Mouse (Mus musculus) hindlimb bud, embryonic 11.5 days (tissue): ENCODE measurements at regions not wholly inside any gene's neighbourhood (a gene's known extent, or its start where the extent isn't known, plus 50 kb on each side); places are given as distances from the start of the nearest gene placed in this dataset.

Source experiments
- DNase-seq: peaks from one replicate; pipeline ENCODE4 v3.0.0-alpha.2; 2012; ENCODE audit warnings: low read depth, low spot score; ENCODE audit errors: extremely low spot score

DNA sequence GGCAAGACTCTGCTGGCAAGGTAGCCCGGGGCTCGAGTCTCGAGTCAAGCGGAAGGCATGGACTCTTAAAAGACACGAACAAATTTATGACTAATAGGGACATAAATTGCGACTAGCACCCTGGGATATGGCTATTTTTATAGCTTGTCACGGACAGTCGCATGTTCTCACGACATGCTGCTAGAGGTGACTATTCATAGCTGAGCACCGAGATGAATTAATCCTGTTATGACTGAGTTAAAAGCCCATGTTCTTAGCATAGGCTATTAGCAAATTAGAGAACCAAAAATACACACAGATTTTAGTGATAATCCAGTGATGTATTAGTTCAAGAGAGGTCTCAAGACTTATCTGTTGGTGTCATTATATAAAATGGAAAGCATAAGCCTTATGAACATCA, 539.2 kb downstream of the Gm19410 start:
- no peak for DNase-seq

- DNase-seq = no peak
Measured at GRCm38 (mm10) chr8:36306336-36306735, 540.7 kb downstream of the Gm19410 start.

DNA sequence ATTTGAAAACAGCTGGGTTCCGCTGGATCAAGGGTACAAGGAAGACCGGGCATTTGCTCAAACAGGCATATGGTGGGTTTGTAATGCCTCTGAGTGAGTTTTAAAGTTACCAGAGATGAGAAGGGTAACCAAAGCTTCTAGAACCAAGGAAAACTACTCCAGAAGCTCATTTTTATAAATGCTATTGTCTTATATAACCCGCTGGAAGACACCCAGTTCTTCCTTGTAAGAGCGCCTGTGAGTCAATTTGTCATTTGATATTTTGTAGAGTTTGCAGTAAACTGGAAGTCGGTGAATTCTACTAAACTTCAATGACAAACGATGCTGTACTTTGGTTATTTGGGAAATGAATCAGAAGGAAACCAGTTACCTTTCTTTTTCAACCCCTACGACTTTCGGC, 541.9 kb downstream of the Gm19410 start:
- DNase-seq = no peak

- no peak for DNase-seq
Measured at GRCm38 (mm10) chr8:36308056-36308455, 542.5 kb downstream of the Gm19410 start.

DNA sequence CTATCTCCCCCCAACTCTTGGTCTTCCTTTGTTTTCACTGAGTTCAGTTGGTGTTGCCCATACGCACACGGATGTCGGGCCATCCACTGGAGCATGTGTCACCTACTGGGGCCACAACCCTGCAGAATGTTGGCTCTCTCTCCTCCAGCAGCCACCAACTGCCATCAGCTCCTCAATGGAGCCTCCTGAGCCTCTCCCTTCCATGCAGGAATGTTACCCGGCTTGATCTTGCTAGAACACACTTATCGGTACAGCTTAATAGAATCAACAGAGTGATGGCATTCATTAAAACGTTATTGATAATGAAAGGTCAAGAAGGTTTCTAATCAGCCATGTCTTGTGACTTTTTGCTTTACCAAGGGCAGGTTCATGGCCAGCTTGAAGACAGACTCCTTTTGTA, 543.7 kb downstream of the Gm19410 start:
- DNase-seq = no peak

GRCm38 (mm10) chr8:36309952-36310351, 544.4 kb downstream of the Gm19410 start:
- no peak for DNase-seq

- no peak for DNase-seq
Measured at GRCm38 (mm10) chr8:36311734-36312133, 546.1 kb downstream of the Gm19410 start.

- DNase-seq = no peak
Measured at GRCm38 (mm10) chr8:36312963-36313362, 547.4 kb downstream of the Gm19410 start.

DNA sequence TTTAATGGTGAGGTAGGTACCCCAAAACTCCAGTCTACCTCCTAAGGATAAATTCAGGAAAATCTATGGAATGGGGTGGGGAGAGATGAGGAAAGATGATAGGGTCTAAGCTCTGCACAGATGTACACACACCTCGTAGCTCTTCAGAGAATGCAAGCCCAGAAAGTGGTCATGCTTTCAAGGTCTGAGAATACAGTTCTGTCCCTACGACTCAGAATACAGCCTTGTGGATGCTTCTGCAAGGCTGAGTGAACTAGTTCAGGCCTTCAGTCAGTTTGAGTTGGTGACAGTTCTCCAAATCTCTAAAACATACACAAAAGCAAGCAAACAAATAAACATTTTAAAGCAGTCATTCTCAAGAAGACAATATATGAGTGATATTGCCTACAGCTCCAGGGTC, 552.8 kb downstream of the Gm19410 start:
- DNase-seq = no peak

DNA sequence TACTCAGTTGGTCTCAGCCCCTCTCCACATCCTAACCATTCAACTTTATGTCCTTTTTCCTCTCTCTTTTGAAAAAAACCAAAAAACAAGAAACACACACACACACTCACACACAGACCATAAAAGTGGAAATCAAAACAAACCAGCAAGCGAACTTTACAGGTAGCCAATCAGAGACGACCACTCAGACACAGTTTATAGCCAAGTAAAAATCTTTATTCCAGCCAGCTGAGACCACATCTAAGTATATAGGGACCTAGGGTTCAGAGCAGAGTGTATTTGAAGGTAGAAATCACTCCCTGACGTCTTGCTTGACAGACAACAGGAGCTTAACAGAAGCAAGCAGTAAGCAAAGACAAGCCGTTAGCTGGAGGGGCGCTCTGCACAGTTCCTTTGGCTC, 553.3 kb downstream of the Gm19410 start:
- DNase-seq = no peak

DNA sequence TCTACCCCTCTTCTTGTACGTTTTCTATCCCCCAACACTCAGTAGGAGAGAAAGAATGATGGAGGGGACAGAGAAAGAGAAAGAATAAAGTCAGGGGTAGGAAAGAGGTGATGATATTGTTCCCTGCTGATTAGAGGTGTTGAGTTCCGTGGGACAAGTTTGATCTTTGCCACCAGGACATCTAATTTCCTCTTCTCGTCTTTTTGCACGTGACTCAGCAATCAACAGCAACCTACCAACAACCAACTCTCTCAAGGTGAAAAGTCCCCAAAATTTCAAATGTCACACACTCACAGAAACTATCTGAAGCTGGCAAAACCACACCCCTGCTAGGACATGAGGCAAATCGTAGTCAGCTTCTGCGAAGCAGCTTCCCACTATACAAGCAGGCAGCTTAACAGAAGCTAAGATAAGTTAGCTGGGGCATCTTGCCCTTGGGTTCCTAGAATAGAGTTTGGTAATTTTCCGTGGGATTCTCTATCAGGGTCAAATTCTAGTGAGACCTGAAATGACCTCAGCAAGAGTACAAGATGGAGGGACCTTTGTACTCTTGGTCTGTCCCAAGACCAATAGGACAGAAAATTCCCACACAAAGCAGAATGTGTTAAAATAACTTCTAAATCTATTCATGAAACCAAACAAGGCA, 553.8 kb downstream of the Gm19410 start:
- DNase-seq = no peak

- no peak for DNase-seq
Measured at GRCm38 (mm10) chr8:36322125-36322524, 556.5 kb downstream of the Gm19410 start.

- DNase-seq = no peak
Measured at GRCm38 (mm10) chr8:36322578-36322977, 557.0 kb downstream of the Gm19410 start.

GRCm38 (mm10) chr8:36338628-36339027, 573.0 kb downstream of the Gm19410 start:
- no peak for DNase-seq

DNA sequence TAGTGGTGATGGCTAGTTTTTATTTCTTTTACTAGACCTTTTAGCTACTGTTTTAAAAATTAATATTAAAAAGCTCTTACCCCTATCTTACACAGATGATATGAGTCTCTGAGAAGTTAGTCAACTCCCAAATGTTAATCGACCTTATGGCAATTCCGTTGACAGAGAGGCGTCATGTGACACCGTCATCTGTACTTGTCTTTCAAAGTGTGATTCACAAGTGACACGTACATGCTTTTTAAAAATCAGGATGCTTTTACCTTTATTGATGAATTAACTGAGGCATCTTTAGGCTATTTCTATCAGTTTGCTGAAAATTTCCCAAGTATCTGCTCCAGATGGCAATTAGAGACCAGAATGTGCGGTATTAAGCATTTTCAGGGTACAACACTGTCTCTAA, 573.9 kb downstream of the Gm19410 start:
- no peak for DNase-seq

- DNase-seq = no peak
Measured at GRCm38 (mm10) chr8:36340454-36340853, 574.9 kb downstream of the Gm19410 start.

GRCm38 (mm10) chr8:36341965-36342364, 576.4 kb downstream of the Gm19410 start:
- DNase-seq = no peak

DNA sequence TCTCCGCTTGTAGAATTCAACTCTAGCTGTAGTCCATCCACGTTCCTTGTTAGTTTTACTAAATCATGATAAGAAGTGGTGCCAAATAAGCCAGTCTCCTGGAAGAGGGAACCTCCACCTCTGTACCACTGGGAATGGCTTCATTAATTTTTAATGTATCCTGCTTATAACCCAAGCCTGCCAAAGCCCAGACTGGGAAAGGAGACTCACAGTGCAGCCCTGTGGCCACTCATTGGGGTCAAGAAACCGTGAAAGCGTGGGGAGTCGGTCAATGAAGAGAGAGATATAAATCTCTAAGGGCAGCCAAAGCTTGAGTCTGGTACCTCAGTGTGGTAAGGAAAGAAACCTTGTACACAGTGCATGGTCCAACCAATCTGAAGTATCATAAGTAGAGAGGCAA, 577.1 kb downstream of the Gm19410 start:
- DNase-seq = no peak

DNA sequence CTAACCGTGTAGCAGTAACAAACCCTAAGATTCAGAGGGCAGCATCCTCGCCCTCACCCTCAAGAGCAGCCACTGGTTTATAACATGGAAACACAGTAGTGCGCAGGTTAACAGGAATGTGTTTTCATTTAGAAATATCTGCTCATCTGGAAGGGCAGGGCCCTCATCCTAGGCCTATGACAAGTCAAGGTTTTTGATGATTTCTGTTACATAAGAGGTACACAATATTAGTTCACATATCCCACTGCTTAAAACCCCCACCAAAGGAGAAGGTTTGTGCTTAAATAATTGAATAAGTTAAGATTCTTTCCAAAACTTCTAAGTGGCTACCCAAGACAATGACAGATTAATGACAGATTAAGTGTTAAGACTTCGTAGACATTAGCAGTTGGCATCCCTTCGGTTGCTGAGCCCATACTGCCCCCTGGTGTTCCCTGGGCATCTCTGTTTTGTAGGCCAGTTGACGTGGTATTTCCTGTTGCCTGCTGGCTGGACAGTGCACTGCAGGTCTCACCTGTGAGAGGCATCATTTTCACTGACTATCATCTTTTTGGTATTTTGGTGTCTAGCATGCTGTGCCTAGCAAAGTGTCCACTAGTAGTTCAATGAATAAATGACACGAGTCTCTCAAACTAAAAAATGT, 581.2 kb downstream of the Gm19410 start:
- DNase-seq = peak; percentile 41

GRCm38 (mm10) chr8:36348067-36348466, 582.5 kb downstream of the Gm19410 start:
- no peak for DNase-seq

- no peak for DNase-seq
Measured at GRCm38 (mm10) chr8:36354926-36355325, 589.3 kb downstream of the Gm19410 start.

- no peak for DNase-seq
Measured at GRCm38 (mm10) chr8:36358998-36359397, 593.4 kb downstream of the Gm19410 start.

DNA sequence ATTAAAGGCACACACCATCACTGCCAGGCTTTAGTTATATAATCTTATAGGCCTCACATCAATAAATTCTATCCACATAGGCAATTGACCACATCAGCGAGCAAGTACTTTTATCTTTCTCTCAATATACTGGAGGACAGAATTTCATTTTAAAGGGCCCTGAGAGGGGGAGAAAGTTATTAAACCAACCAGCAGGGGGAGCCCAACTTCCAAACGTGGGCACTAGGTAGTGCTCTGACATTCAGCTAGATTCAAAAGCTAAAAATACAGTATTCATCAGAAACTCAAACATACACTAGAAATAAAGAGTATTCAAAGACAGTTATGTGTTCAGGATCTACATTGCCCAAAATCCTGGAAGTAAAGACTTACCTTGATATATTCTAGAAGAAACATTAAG, 595.7 kb downstream of the Gm19410 start:
- peak; percentile 41 for DNase-seq
